Mouse (Mus musculus): ENCODE results near the gene Hhip.

DNA sequence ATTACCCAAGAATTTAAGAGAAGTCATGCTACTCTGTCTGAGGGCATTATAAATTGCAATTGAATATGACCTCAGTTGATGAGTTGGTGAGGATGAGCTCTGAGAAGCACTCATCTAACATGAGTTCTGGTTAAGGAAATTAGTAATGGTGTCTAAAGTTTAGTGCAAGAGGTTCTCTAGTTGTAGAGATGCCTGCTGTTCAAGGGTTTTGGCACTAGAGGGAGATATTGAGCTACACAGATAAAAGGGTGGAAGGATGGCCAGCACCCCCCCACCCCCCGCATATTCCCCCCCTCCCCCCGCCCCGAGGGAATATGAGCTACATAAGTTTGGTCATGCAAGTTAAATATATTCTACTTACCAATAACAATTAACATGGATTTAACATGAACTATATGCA is 104.9 kb downstream of the Hhip start:
- TF ChIP-seq CTCF (IDR thresholded peaks at IDR 0.05) (peak; percentile 39), EP300 (IDR thresholded peaks at IDR 0.05; ENCODE audit: insufficient read depth, low read depth, low read length) (no peak)

Measured in heart, adult 2 months (tissue).